Mouse (Mus musculus) kidney, embryonic 14.5 days (tissue): ENCODE results near the gene Wnt11. TPM values are rescaled to one million over a fixed set of nuclear protein-coding genes. Genes with fewer than 3 reads are reported as not detected.

ENCODE experiments used
- ATAC-seq: fragments of 200-750 bp; cut with Nextera tagmentation; 2 replicates; pipeline ENCODE4 v1.8.0; 2017; ENCODE audit warnings: moderate number of reproducible peaks, mild to moderate bottlenecking, moderate TSS enrichment, moderate library complexity; ENCODE audit not compliant: low FRiP score, low TSS enrichment
- H3K27ac ChIP-seq: fragments of 300-500 bp; sonication (generic); 2 replicates; pipeline ENCODE4 v1.5.1; 2014; ENCODE audit warnings: low read depth, mild to moderate bottlenecking, low read length, moderate library complexity, mixed read lengths
- H3K27me3 ChIP-seq: fragments of 300-500 bp; sonication (generic); 2 replicates; pipeline ENCODE4 v1.6.1; 2014; ENCODE audit warnings: mild to moderate bottlenecking, low read length; ENCODE audit not compliant: control insufficient read depth, insufficient read depth
- H3K36me3 ChIP-seq: fragments of 300-500 bp; sonication (generic); 2 replicates; pipeline ENCODE4 v1.6.1; 2014; ENCODE audit warnings: low read length, mixed read lengths; ENCODE audit not compliant: control insufficient read depth, insufficient read depth
- H3K4me1 ChIP-seq: fragments of 300-500 bp; sonication (generic); 2 replicates; pipeline ENCODE4 v1.6.1; 2014; ENCODE audit warnings: low read length, mixed read lengths; ENCODE audit not compliant: control insufficient read depth, insufficient read depth
- H3K4me2 ChIP-seq: fragments of 300-500 bp; sonication (generic); replicated peaks from 2 replicates; pipeline ENCODE4 v1.6.1; 2014; ENCODE audit warnings: low read depth, mild to moderate bottlenecking, low read length
- H3K4me3 ChIP-seq: fragments of 300-500 bp; sonication (generic); 2 replicates; pipeline ENCODE4 v1.5.1; 2014; ENCODE audit warnings: mild to moderate bottlenecking, low read length
- H3K9ac ChIP-seq: fragments of 300-500 bp; sonication (generic); 2 replicates; pipeline ENCODE4 v1.6.1; 2014; ENCODE audit warnings: low read depth, mild to moderate bottlenecking, low read length, moderate library complexity
- H3K9me3 ChIP-seq: fragments of 300-500 bp; sonication (generic); 2 replicates; pipeline ENCODE4 v1.6.1; 2016; ENCODE audit warnings: low read length; ENCODE audit not compliant: control insufficient read depth
- WGBS: fragments of 180-500 bp; shearing (Covaris S2); extraction: QIAGEN DNeasy Blood & Tissue Kit; methylation state at CpG from one replicate; pipeline ENCODE4 v1.1.7; 2014; 5-methylcytosine and 5-hydroxymethylcytosine counted together
- polyA plus RNA-seq: library from polyadenylated mRNA; unstranded; fragments of >200 nt; fragmentation: Nextera tagmentation; extraction: Ambion mirVana; gene quantifications from 2 replicates; pipeline ENCODE4 v1.2.1, GENCODE M21; 2014

Wnt11 gene
- polyA plus RNA-seq, 1 experiment from 2014 or later = 45.3 TPM

- Histone ChIP-seq H3K9me3 (no peaks in the 10 kb centered on the region), H3K9ac (no peak overlapping the region), H3K4me2 (no peak overlapping the region), H3K27ac (no peak overlapping the region), H3K27me3 (no peaks in the 10 kb centered on the region; the same call in 1 of the 2 replicates), H3K4me3 (no peak overlapping the region), H3K4me1 (0 out of 2 replicates have a peak, but pooled peaks cover 3% of the 10 kb centered on the region), H3K36me3 (no peaks in the 10 kb centered on the region)
- 73% methylated on average over 2 of the region's 2 CpGs for WGBS
- no peak for ATAC-seq
Measured at GRCm38 (mm10) chr7:98810619-98811018, 24.3 kb upstream of the Wnt11 start.

GRCm38 (mm10) chr7:98820501-98820900, 14.4 kb upstream of the Wnt11 start:
- Histone ChIP-seq H3K4me2 (no peak overlapping the region), H3K36me3 (no peaks in the 10 kb centered on the region), H3K27ac (no peak overlapping the region), H3K4me1 (peaks cover 22% of the 10 kb centered on the region), H3K9me3 (no peaks in the 10 kb centered on the region), H3K27me3 (no peaks in the 10 kb centered on the region; the same call in 1 of the 2 replicates), H3K9ac (no peak overlapping the region), H3K4me3 (no peak overlapping the region)
- ATAC-seq = no peak
- WGBS = 100% methylated on average over 1 of the region's 1 CpGs

- 55% methylated on average over 6 of the region's 6 CpGs for WGBS
- no peak for ATAC-seq
Measured at GRCm38 (mm10) chr7:98822881-98823280, 12.0 kb upstream of the Wnt11 start.

GRCm38 (mm10) chr7:98823896-98824822, 10.8 kb upstream of the Wnt11 start:
- no peak overlapping the region for H3K4me3 ChIP-seq

More at GRCm38 (mm10) chr7:98822881-98823280, 12.0 kb upstream of the Wnt11 start:
- peaks cover 9% of the 10 kb centered on the region for H3K4me1 ChIP-seq
- H3K4me3 ChIP-seq = no peak overlapping the region
- no peak overlapping the region for H3K27ac ChIP-seq
- H3K9ac ChIP-seq = no peak overlapping the region
- no peak overlapping the region for H3K4me2 ChIP-seq
- H3K36me3 ChIP-seq = no peaks in the 10 kb centered on the region
- H3K27me3 ChIP-seq = no peaks in the 10 kb centered on the region
- H3K9me3 ChIP-seq = no peaks in the 10 kb centered on the region

GRCm38 (mm10) chr7:98828052-98828451, 6.9 kb upstream of the Wnt11 start:
- no peak for ATAC-seq
- Histone ChIP-seq H3K27ac (no peak overlapping the region), H3K27me3 (peaks cover 10% of the 10 kb centered on the region; the same call in 1 of the 2 replicates), H3K36me3 (no peaks in the 10 kb centered on the region), H3K4me3 (no peak overlapping the region), H3K4me1 (no peaks in the 10 kb centered on the region; the same call in 1 of the 2 replicates), H3K4me2 (no peak overlapping the region), H3K9ac (no peak overlapping the region), H3K9me3 (no peaks in the 10 kb centered on the region)
- WGBS = 65% methylated on average over 3 of the region's 3 CpGs

More at GRCm38 (mm10) chr7:98823896-98824822, 10.8 kb upstream of the Wnt11 start:
- Histone ChIP-seq H3K36me3 (no peaks in the 10 kb centered on the region), H3K4me2 (no peak overlapping the region), H3K9ac (no peak overlapping the region; the same call in 1 of the 2 replicates), H3K9me3 (no peaks in the 10 kb centered on the region), H3K27ac (no peak overlapping the region), H3K27me3 (no peaks in the 10 kb centered on the region), H3K4me1 (no peaks in the 10 kb centered on the region; the same call in 1 of the 2 replicates)
- WGBS = 66% methylated on average over 15 of the region's 15 CpGs
- no peak for ATAC-seq

- ATAC-seq = peak; percentile 21; the same call in 1 of the 2 replicates
- no peak overlapping the region for H3K4me3 ChIP-seq
- no peaks in the 10 kb centered on the region for H3K36me3 ChIP-seq
- no peak overlapping the region for H3K27ac ChIP-seq
- H3K27me3 ChIP-seq = peaks cover 17% of the 10 kb centered on the region
- H3K4me2 ChIP-seq = no peak overlapping the region
- no peak overlapping the region for H3K9ac ChIP-seq
- no peaks in the 10 kb centered on the region; the same call in 1 of the 2 replicates for H3K4me1 ChIP-seq
- no peaks in the 10 kb centered on the region for H3K9me3 ChIP-seq
- 20% methylated on average over 7 of the region's 7 CpGs for whole genome bisulfite sequencing
Measured at GRCm38 (mm10) chr7:98828876-98829275, 6.0 kb upstream of the Wnt11 start.

- H3K4me3 ChIP-seq = no peak overlapping the region
- H3K27me3 ChIP-seq = peaks cover 36% of the 10 kb centered on the region
- H3K4me2 ChIP-seq = no peak overlapping the region
- H3K9me3 ChIP-seq = no peaks in the 10 kb centered on the region
- ATAC-seq = no peak
- H3K27ac ChIP-seq = no peak overlapping the region
- no peak overlapping the region for H3K9ac ChIP-seq
- H3K4me1 ChIP-seq = peaks cover 9% of the 10 kb centered on the region; the same call in 1 of the 2 replicates
- H3K36me3 ChIP-seq = no peaks in the 10 kb centered on the region
- WGBS = 75% methylated on average over 6 of the region's 6 CpGs
Measured at GRCm38 (mm10) chr7:98831290-98831689, 3.6 kb upstream of the Wnt11 start.

- H3K4me2 ChIP-seq = peak overlapping the region; percentile 97
- WGBS = 1% methylated on average over 46 of the region's 46 CpGs
- H3K4me1 ChIP-seq = peaks cover 19% of the 10 kb centered on the region
- H3K4me3 ChIP-seq = peak overlapping the region; percentile 63
- H3K27ac ChIP-seq = no peak overlapping the region
- H3K9ac ChIP-seq = peak overlapping the region; percentile 74
- H3K27me3 ChIP-seq = peaks cover 61% of the 10 kb centered on the region
- H3K36me3 ChIP-seq = no peaks in the 10 kb centered on the region
- no peaks in the 10 kb centered on the region for H3K9me3 ChIP-seq
- no peak for ATAC-seq
Measured at GRCm38 (mm10) chr7:98835519-98836441, 868 bp downstream of the Wnt11 start.
